Mouse (Mus musculus): Measurements from ENCODE around the gene Camsap3. TPM values are rescaled to one million over a fixed set of nuclear protein-coding genes. Genes with fewer than 3 reads are reported as not detected.
A peak's percentile ranks its signal among the peaks of the same experiment; 100 is the strongest.

Gene Camsap3
- total and polyA plus RNA-seq, 3 experiments = 0.62 to 5.1 TPM; not detected in 1

DNA sequence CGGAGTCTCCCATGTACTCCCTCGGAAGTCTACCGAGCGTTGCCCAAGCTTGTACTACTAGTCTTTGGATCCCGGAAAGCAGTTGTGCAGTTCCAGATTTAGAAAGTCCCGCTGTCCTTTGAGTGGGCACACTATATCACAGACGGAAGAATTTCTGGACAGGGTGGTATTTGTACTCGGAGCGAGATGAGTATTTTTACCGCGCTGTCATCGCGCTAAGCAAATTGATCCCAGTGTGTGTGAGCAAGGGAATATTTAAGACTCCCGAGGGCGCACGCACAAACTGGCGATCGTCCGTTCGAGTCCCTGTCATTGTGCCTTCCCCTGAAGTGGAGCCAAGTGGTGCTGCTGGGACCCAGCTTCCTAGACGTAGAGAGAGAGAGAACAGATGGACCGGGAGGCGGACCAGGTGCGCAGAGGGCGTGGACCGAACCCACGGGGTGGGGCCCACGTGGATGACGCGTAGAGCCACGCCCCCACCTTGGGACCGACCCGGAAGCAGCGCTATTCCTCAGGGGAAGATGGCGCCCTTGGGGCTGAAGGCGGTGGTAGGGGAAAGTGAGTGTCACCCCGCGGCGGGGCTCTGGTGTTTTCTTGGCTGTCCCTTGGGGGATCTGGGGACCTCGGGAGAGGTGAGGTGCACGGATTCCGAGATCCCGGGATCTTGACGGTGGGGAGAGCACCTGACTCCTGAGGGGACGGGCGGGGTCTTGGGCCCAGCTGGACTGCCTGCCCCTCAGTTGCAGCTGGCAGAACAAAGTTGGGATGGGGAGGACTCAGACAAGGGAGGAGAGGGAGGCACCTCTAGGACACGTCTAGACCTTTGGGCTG is 43.8 kb downstream of the Camsap3 start, which contains the start of gene Stxbp2 (continued):
- TF ChIP-seq ZKSCAN1 (IDR thresholded peaks at IDR 0.05; ENCODE audit: low read depth, low read length) (no peak), MYC (IDR thresholded peaks at IDR 0.05; ENCODE audit: low read depth, low read length) (0 out of 2 replicates have a peak, but pooled peaks have one; percentile 3), MAX (IDR thresholded peaks at IDR 0.05; ENCODE audit: low read length) (peak; percentile 75), MEF2A (IDR thresholded peaks at IDR 0.05; ENCODE audit: extremely low read depth, insufficient replicate concordance, low read depth, low read length, poor library complexity, severe bottlenecking) (no peak), ELF1 (IDR thresholded peaks at IDR 0.05; ENCODE audit: low read depth, low read length) (peak; percentile 98), HCFC1 (IDR thresholded peaks at IDR 0.05; ENCODE audit: low read depth, low read length) (peak; percentile 71), ZMIZ1 (IDR thresholded peaks at IDR 0.05; ENCODE audit: low read depth, low read length) (peak; percentile 60; the same call in 1 of the 2 replicates), POLR2AphosphoS5 (IDR thresholded peaks at IDR 0.05; ENCODE audit: borderline replicate concordance, low read depth, low read length) (no peak), MYB (IDR thresholded peaks at IDR 0.05; ENCODE audit: low read depth, low read length) (0 out of 2 replicates have a peak, but pooled peaks have one; percentile 30), USF2 (IDR thresholded peaks at IDR 0.05; ENCODE audit: borderline replicate concordance in 1 of 2, insufficient read depth in 1 of 2, low read depth in 1 of 2, low read length in 2 of 2) (no peak), MAFK (IDR thresholded peaks at IDR 0.05; ENCODE audit: borderline replicate concordance, low read depth, low read length) (no peak), RCOR1 (IDR thresholded peaks at IDR 0.05; ENCODE audit: low read depth, low read length) (no peak), USF1 (IDR thresholded peaks at IDR 0.05; ENCODE audit: low read depth, low read length) (peak; percentile 71)

DNA sequence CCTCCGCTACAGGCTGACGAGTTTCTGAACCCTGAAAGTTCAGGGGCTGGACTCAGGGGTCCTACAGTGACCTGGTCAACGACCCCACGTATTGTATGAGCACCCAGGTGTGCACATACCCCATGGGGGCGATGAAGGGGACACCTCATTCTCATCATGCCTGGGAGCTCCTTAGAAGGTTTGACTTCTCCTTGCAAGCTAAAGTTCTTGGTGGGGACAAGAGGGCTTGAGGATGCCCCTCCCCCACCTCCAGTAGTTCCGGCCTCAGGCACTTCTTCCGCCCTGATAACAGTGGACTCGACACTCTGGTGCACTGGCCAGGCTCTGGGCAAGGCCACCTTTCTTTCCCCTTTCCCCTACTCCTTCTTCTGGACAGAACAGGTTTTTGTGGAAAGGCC is 44.4 kb downstream of the Camsap3 start:
- Histone ChIP-seq H3K79me2 (ENCODE audit: control insufficient read depth, insufficient read depth, low read length, poor library complexity) (peaks cover 11% of the 10 kb centered on the region), H3K9me3 (replicated peaks; ENCODE audit: insufficient read depth, low read length) (no peaks in the 10 kb centered on the region), H3K36me3 (ENCODE audit: control insufficient read depth in 1 of 2, insufficient read depth in 2 of 2, low read length in 2 of 2) (peaks cover 5 to 20% of the 10 kb centered on the region in 2 experiments; a peak in 3 of 4 replicates), H3K27ac (ENCODE audit: control insufficient read depth, low read depth, low read length) (peak overlapping the region; percentile 20), H3K27me3 (ENCODE audit: control insufficient read depth in 1 of 2, insufficient read depth in 2 of 2, low read length in 2 of 2) (no peaks in the 10 kb centered on the region), H3K9ac (ENCODE audit: control insufficient read depth, low read depth, low read length, poor library complexity, severe bottlenecking) (peak overlapping the region; percentile 85), H3K4me3 (ENCODE audit: control insufficient read depth in 1 of 2, insufficient read depth in 1 of 2, low read depth in 2 of 2, low read length in 2 of 2) (peak overlapping the region; percentile 85 to 87), H3K4me1 (ENCODE audit: control insufficient read depth in 1 of 2, insufficient read depth in 2 of 2, low read length in 2 of 2) (peaks cover 8 to 16% of the 10 kb centered on the region in 2 experiments)
- DNase-seq (ENCODE audit: low read depth, low spot score) = peak; percentile 80
- TF ChIP-seq NRF1 (IDR thresholded peaks at IDR 0.05; ENCODE audit: insufficient read depth, low read depth, low read length, poor library complexity, severe bottlenecking) (no peak), MYC (IDR thresholded peaks at IDR 0.05; ENCODE audit: low read depth, low read length) (no peak), POLR2AphosphoS2 (IDR thresholded peaks at IDR 0.05; ENCODE audit: low read length) (no peak), CTCF (IDR thresholded peaks at IDR 0.05 in 2 of 3, conservative IDR thresholded peaks at IDR 0.05 in 1 of 3; ENCODE audit: control insufficient read depth in 1 of 3, insufficient read depth in 1 of 3, low read depth in 2 of 3, low read length in 3 of 3, poor library complexity in 1 of 3, severe bottlenecking in 1 of 3) (no peak), POLR2AphosphoS5 (IDR thresholded peaks at IDR 0.05; ENCODE audit: borderline replicate concordance, low read depth, low read length) (no peak), ELF1 (IDR thresholded peaks at IDR 0.05; ENCODE audit: low read depth, low read length) (peak; percentile 75), HCFC1 (IDR thresholded peaks at IDR 0.05; ENCODE audit: low read depth, low read length) (peak; percentile 62), GABPA (IDR thresholded peaks at IDR 0.05; ENCODE audit: low read depth, low read length) (no peak), SIN3A (IDR thresholded peaks at IDR 0.05; ENCODE audit: low read length) (no peak), MXI1 (IDR thresholded peaks at IDR 0.05; ENCODE audit: low read depth, low read length) (no peak), NELFE (IDR thresholded peaks at IDR 0.05; ENCODE audit: low read depth, low read length) (peak; percentile 45; the same call in 1 of the 2 replicates), SMC3 (IDR thresholded peaks at IDR 0.05; ENCODE audit: low read depth, low read length) (no peak), EP300 (IDR thresholded peaks at IDR 0.05; ENCODE audit: low read depth in 1 of 2, low read length in 2 of 2) (peak; percentile 43 to 47), USF1 (IDR thresholded peaks at IDR 0.05; ENCODE audit: low read depth, low read length) (no peak), TCF12 (IDR thresholded peaks at IDR 0.05; ENCODE audit: low read depth, low read length) (no peak; the same call in 1 of the 2 replicates), GATA1 (IDR thresholded peaks at IDR 0.05; ENCODE audit: low read depth, low read length) (peak; percentile 64), BHLHE40 (IDR thresholded peaks at IDR 0.05; ENCODE audit: borderline replicate concordance, low read depth, low read length) (no peak), ETS1 (IDR thresholded peaks at IDR 0.05; ENCODE audit: low read depth, low read length) (no peak), MEF2A (IDR thresholded peaks at IDR 0.05; ENCODE audit: extremely low read depth, insufficient replicate concordance, low read depth, low read length, poor library complexity, severe bottlenecking) (no peak), ZNF384 (IDR thresholded peaks at IDR 0.05; ENCODE audit: low read depth, low read length) (no peak), MAZ (IDR thresholded peaks at IDR 0.05; ENCODE audit: low read depth, low read length) (0 out of 2 replicates have a peak, but pooled peaks have one; percentile 10), RAD21 (IDR thresholded peaks at IDR 0.05; ENCODE audit: low read depth, low read length) (no peak), KAT2A (conservative IDR thresholded peaks at IDR 0.05; ENCODE audit: low read depth, low read length) (no peak), JUND (IDR thresholded peaks at IDR 0.05; ENCODE audit: low read depth, low read length) (no peak)
